Mouse (Mus musculus) cortical plate, adult 2 months (tissue): ENCODE measurements around the gene Ccn1. TPM values are rescaled to one million over a fixed set of nuclear protein-coding genes. Genes with fewer than 3 reads are reported as not detected.

Source experiments
- H3K27ac ChIP-seq: fragments of 200-500 bp; 2 replicates; pipeline ENCODE4 v1.5.1; 2012; ENCODE audit warnings: low read length, control low read depth, inconsistent platforms; ENCODE audit not compliant: insufficient read depth
- H3K4me1 ChIP-seq: fragments of 200-500 bp; 2 replicates; pipeline ENCODE4 v1.6.1; 2011; ENCODE audit warnings: low read length; ENCODE audit not compliant: control insufficient read depth, insufficient read depth
- H3K4me3 ChIP-seq: fragments of 200-500 bp; 2 replicates; pipeline ENCODE4 v1.5.1; 2011; ENCODE audit warnings: mild to moderate bottlenecking, low read length, control low read depth; ENCODE audit not compliant: insufficient read depth
- CTCF ChIP-seq: fragments of 200-500 bp; IDR thresholded peaks from 2 replicates; pipeline ENCODE4 v1.5.1; 2011; ENCODE audit warnings: mild to moderate bottlenecking, control low read depth, low read length; ENCODE audit not compliant: insufficient read depth; ENCODE audit errors: extremely low read depth
- POLR2A ChIP-seq: fragments of 200-500 bp; IDR thresholded peaks from 2 replicates; pipeline ENCODE4 v1.6.1; 2011; ENCODE audit warnings: mild to moderate bottlenecking, low read length, control low read depth; ENCODE audit not compliant: insufficient read depth; ENCODE audit errors: extremely low read depth
- polyA plus RNA-seq: library from polyadenylated mRNA; depleted of rRNA; stranded (reverse); fragments of >200 nt; gene quantifications from 2 replicates; pipeline ENCODE4 v1.2.3, GENCODE M21; 2012; rRNA removed

Gene Ccn1
- polyA plus RNA-seq, 1 experiment: 16.5 TPM

DNA sequence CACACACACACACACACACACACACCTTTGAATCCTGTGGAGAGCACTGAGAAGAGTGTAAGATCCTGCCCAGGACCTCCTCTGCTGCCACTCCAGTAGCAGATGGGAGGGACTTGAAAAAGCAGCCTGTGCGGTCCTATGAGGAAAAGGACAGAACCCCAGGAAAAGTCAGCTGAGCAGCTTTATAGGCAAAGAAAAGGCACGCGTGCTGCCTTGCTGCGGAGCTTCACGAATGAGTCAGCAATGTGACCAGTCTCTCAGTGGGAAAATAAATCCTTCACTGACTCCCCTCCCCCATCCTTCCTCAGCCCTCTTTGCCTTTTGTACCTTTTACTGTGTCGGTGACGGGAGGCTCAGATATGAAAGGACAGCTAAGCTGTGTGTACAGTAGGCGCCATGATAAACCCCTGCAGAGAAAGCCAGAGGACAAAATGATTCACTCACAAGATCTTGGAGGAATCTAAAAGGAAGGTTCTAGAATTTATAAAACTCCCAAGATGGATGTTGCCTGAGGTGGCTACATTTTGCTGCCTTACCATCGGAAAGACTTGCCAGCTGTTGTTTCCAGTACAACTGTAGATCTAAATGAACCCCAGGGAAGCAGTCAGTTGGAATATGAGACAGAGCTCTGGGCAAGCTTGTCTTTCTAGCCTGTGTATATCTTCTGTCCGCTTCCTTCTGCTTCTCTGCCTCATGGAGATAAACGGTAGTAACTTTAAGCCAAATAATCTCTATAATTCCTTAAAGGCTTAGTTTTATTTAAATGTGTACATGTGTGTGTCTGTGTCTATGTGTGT, 47.2 kb downstream of the Ccn1 start:
- H3K4me3 ChIP-seq: no peak overlapping the region
- H3K4me1 ChIP-seq: no peaks in the 10 kb centered on the region
- TF ChIP-seq CTCF (no peak), POLR2A (no peak)
- no peak overlapping the region for H3K27ac ChIP-seq

DNA sequence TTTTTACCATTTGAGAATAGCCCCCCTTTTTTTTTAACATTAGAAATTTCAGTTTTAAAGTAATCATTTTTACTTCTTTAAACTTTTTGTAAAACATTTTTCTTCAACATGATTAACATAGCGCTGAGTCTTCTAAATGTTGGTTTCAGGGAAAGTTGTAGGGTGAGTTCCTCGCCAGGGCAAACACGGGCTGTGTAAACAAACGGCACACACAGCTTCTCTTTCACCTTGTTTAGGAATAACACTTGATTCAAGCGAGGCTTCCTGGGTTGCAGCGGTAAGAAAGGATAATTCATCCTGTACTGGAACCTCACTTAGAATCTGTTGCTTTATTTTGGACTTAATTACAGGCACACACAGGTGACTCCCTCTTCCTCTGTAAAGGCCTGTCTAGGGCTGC, 48.4 kb downstream of the Ccn1 start:
- TF ChIP-seq POLR2A (no peak), CTCF (no peak)
- H3K4me1 ChIP-seq: no peaks in the 10 kb centered on the region
- H3K27ac ChIP-seq: no peak overlapping the region
- H3K4me3 ChIP-seq: no peak overlapping the region

DNA sequence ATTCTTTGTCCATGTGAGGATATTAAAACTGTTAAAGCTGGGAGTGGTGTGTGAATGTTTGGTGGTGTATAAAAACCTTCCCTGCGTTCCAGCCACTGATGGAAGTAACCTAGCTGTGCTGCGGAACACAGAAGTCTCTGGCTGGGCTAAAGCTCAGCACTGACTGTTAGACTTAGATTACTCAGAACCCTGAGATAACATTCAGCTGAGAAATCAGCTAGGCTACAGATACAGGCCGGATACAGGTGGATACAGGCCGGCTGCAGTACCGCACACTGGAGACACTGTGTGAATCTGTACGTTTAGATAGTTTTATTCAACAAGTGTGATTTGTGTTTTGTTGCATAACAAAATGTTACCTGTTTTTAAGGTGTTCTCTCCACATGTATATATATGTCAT, 49.0 kb downstream of the Ccn1 start:
- H3K27ac ChIP-seq: no peak overlapping the region
- no peaks in the 10 kb centered on the region for H3K4me1 ChIP-seq
- no peak overlapping the region for H3K4me3 ChIP-seq
- TF ChIP-seq POLR2A: no peak
- TF ChIP-seq CTCF: no peak

DNA sequence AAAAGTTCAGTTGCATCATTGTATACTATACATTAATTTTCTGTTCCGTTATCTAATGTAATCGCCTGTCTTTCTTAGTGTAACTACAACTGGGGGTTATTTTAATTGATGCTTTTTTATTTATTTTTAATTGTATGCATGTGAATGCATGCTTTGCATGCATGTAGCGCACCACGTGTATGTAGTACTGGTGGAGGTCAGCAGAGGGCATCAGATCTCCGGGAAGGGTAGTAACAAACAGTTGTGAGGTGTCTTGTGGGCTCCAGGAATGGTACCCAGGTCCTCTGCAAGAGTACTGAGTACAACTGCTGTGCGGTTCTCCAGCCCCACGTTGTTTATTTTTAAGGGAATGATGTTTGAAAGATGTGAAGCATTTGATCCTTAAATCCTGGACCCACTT, 50.7 kb downstream of the Ccn1 start:
- TF ChIP-seq POLR2A (no peak), CTCF (no peak)
- Histone ChIP-seq H3K4me1 (no peaks in the 10 kb centered on the region), H3K4me3 (no peak overlapping the region), H3K27ac (no peak overlapping the region)

Other genes with a start within 250 kb of the Ccn1 start
- 11.7 and 13.8 TPM in 2 replicates for gene Znhit6, start 73.8 kb downstream of the Ccn1 start, polyA plus RNA-seq
- gene Ddah1, start 108.7 kb upstream of the Ccn1 start, polyA plus RNA-seq: 86.2 and 87.5 TPM in 2 replicates